Mouse (Mus musculus) cerebellum, postnatal 10 days (tissue): ENCODE measurements around the gene Mmp27.

Source experiments
- DNase-seq, 2 experiments: peaks; one replicate each; pipeline ENCODE4 v3.0.0; 2021; ENCODE audit warnings: mixed read lengths in 2 of 2

Gene Mmp27

GRCm38 (mm10) chr9:7604005-7604404 is 32.8 kb downstream of the Mmp27 start:
- DNase-seq: peak; percentile 40 to 57

- no peak for DNase-seq
Observed at GRCm38 (mm10) chr9:7605638-7606037, 34.4 kb downstream of the Mmp27 start.

- no peak for DNase-seq
Observed at GRCm38 (mm10) chr9:7622582-7622981, 51.4 kb downstream of the Mmp27 start.

GRCm38 (mm10) chr9:7627931-7628330 is 56.7 kb downstream of the Mmp27 start, which contains the start of gene Mmp20:
Gene Mmp20, plus strand, starts transcription at chr9:7628231.
- DNase-seq: no peak
